Mouse (Mus musculus): Measurements from ENCODE around the gene Spr. TPM values are rescaled to one million over a fixed set of nuclear protein-coding genes. Genes with fewer than 3 reads are reported as not detected.
A peak's percentile ranks its signal among the peaks of the same experiment; 100 is the strongest.

The Spr gene
- 65.7 and 79.7 TPM in 2 replicates for polyA plus RNA-seq (2012; rRNA removed)

GRCm38 (mm10) chr6:85137217-85138035, at the start of gene Spr:
Spr (minus strand) TSS chr6:85137766.
- no peaks in the 10 kb centered on the region for H3K4me1 ChIP-seq (ENCODE audit: control insufficient read depth, insufficient read depth, low read length)
- H3K36me3 ChIP-seq (ENCODE audit: control insufficient read depth, insufficient read depth, low read length), result no peaks in the 10 kb centered on the region
- H3K27me3 ChIP-seq (replicated peaks; ENCODE audit: control insufficient read depth, insufficient read depth, low read length), result no peaks in the 10 kb centered on the region
- peak within 1 kb of the TSS; percentile 92 for H3K4me3 ChIP-seq (ENCODE audit: insufficient read depth, low read depth, low read length)
- peak; percentile 98 for DNase-seq
- under 1% methylated on average over 49 of the region's 49 CpGs for WGBS
- TF ChIP-seq CTCF (conservative IDR thresholded peaks at IDR 0.05; ENCODE audit: insufficient read depth, insufficient read length, low read depth, low read length), result peak; percentile 91
- TF ChIP-seq POLR2A (IDR thresholded peaks at IDR 0.05; ENCODE audit: low read depth, low read length), result peak; percentile 84
- H3K27ac ChIP-seq (ENCODE audit: insufficient read depth, low read depth, low read length), result peak within 1 kb of the TSS; percentile 94

GRCm38 (mm10) chr6:85186744-85187059, 49.1 kb upstream of the Spr start:
- DNase-seq, result no peak
- 0 out of 2 replicates have a peak, but pooled peaks cover 3% of the 10 kb centered on the region for H3K4me1 ChIP-seq (ENCODE audit: control insufficient read depth, insufficient read depth, low read length)
- H3K4me3 ChIP-seq (ENCODE audit: insufficient read depth, low read depth, low read length), result no peak overlapping the region
- H3K27me3 ChIP-seq (replicated peaks; ENCODE audit: control insufficient read depth, insufficient read depth, low read length), result no peaks in the 10 kb centered on the region
- 8% methylated on average over 15 of the region's 15 CpGs for WGBS
- TF ChIP-seq CTCF (conservative IDR thresholded peaks at IDR 0.05; ENCODE audit: insufficient read depth, insufficient read length, low read depth, low read length), result no peak
- TF ChIP-seq POLR2A (IDR thresholded peaks at IDR 0.05; ENCODE audit: low read depth, low read length), result no peak
- no peak overlapping the region for H3K27ac ChIP-seq (ENCODE audit: insufficient read depth, low read depth, low read length)
- H3K36me3 ChIP-seq (ENCODE audit: control insufficient read depth, insufficient read depth, low read length), result no peaks in the 10 kb centered on the region

- peak; percentile 85 for DNase-seq
- Histone ChIP-seq H3K27ac (ENCODE audit: insufficient read depth, low read depth, low read length) (no peak overlapping the region), H3K4me1 (ENCODE audit: control insufficient read depth, insufficient read depth, low read length) (0 out of 2 replicates have a peak, but pooled peaks cover 3% of the 10 kb centered on the region), H3K4me3 (ENCODE audit: insufficient read depth, low read depth, low read length) (peak overlapping the region; percentile 44), H3K27me3 (replicated peaks; ENCODE audit: control insufficient read depth, insufficient read depth, low read length) (no peaks in the 10 kb centered on the region), H3K36me3 (ENCODE audit: control insufficient read depth, insufficient read depth, low read length) (no peaks in the 10 kb centered on the region)
- no peak for TF ChIP-seq POLR2A (IDR thresholded peaks at IDR 0.05; ENCODE audit: low read depth, low read length)
- no peak for TF ChIP-seq CTCF (conservative IDR thresholded peaks at IDR 0.05; ENCODE audit: insufficient read depth, insufficient read length, low read depth, low read length)
- WGBS, result 7% methylated on average over 33 of the region's 33 CpGs
Measured at GRCm38 (mm10) chr6:85186033-85186743, 48.6 kb upstream of the Spr start.

- WGBS, result 77% methylated on average over 3 of the region's 3 CpGs
- Histone ChIP-seq H3K36me3 (ENCODE audit: control insufficient read depth, insufficient read depth, low read length) (no peaks in the 10 kb centered on the region), H3K4me3 (ENCODE audit: insufficient read depth, low read depth, low read length) (no peak overlapping the region), H3K27me3 (replicated peaks; ENCODE audit: control insufficient read depth, insufficient read depth, low read length) (no peaks in the 10 kb centered on the region), H3K4me1 (ENCODE audit: control insufficient read depth, insufficient read depth, low read length) (peaks cover 8% of the 10 kb centered on the region; the same call in 1 of the 2 replicates), H3K27ac (ENCODE audit: insufficient read depth, low read depth, low read length) (no peak overlapping the region)
- TF ChIP-seq POLR2A (IDR thresholded peaks at IDR 0.05; ENCODE audit: low read depth, low read length), result no peak
- no peak for TF ChIP-seq CTCF (conservative IDR thresholded peaks at IDR 0.05; ENCODE audit: insufficient read depth, insufficient read length, low read depth, low read length)
- DNase-seq, result no peak
Measured at GRCm38 (mm10) chr6:85183951-85184350, 46.4 kb upstream of the Spr start.

- no peaks in the 10 kb centered on the region for H3K36me3 ChIP-seq (ENCODE audit: control insufficient read depth, insufficient read depth, low read length)
- H3K27me3 ChIP-seq (replicated peaks; ENCODE audit: control insufficient read depth, insufficient read depth, low read length), result no peaks in the 10 kb centered on the region
- WGBS, result 36% methylated on average over 2 of the region's 2 CpGs
- H3K4me1 ChIP-seq (ENCODE audit: control insufficient read depth, insufficient read depth, low read length), result peaks cover 5% of the 10 kb centered on the region; the same call in 1 of the 2 replicates
- TF ChIP-seq POLR2A (IDR thresholded peaks at IDR 0.05; ENCODE audit: low read depth, low read length) (no peak), CTCF (conservative IDR thresholded peaks at IDR 0.05; ENCODE audit: insufficient read depth, insufficient read length, low read depth, low read length) (no peak)
- peak; percentile 92 for DNase-seq
- no peak overlapping the region for H3K4me3 ChIP-seq (ENCODE audit: insufficient read depth, low read depth, low read length)
- no peak overlapping the region for H3K27ac ChIP-seq (ENCODE audit: insufficient read depth, low read depth, low read length)
Measured at GRCm38 (mm10) chr6:85180036-85180435, 42.5 kb upstream of the Spr start.

GRCm38 (mm10) chr6:85179569-85179968, 42.0 kb upstream of the Spr start:
- TF ChIP-seq POLR2A (IDR thresholded peaks at IDR 0.05; ENCODE audit: low read depth, low read length) (no peak), CTCF (conservative IDR thresholded peaks at IDR 0.05; ENCODE audit: insufficient read depth, insufficient read length, low read depth, low read length) (no peak; the same call in 1 of the 2 replicates)
- peak; percentile 55 for DNase-seq
- no peaks in the 10 kb centered on the region for H3K27me3 ChIP-seq (replicated peaks; ENCODE audit: control insufficient read depth, insufficient read depth, low read length)
- WGBS, result 48% methylated on average over 3 of the region's 3 CpGs
- no peak overlapping the region for H3K27ac ChIP-seq (ENCODE audit: insufficient read depth, low read depth, low read length)
- H3K4me3 ChIP-seq (ENCODE audit: insufficient read depth, low read depth, low read length), result no peak overlapping the region
- peaks cover 5% of the 10 kb centered on the region; the same call in 1 of the 2 replicates for H3K4me1 ChIP-seq (ENCODE audit: control insufficient read depth, insufficient read depth, low read length)
- H3K36me3 ChIP-seq (ENCODE audit: control insufficient read depth, insufficient read depth, low read length), result no peaks in the 10 kb centered on the region

GRCm38 (mm10) chr6:85165440-85165921, 27.9 kb upstream of the Spr start:
- H3K4me3 ChIP-seq (ENCODE audit: insufficient read depth, low read depth, low read length), result no peak overlapping the region
- H3K4me1 ChIP-seq (ENCODE audit: control insufficient read depth, insufficient read depth, low read length), result no peaks in the 10 kb centered on the region
- H3K27ac ChIP-seq (ENCODE audit: insufficient read depth, low read depth, low read length), result no peak overlapping the region
- H3K27me3 ChIP-seq (replicated peaks; ENCODE audit: control insufficient read depth, insufficient read depth, low read length), result no peaks in the 10 kb centered on the region
- no peaks in the 10 kb centered on the region for H3K36me3 ChIP-seq (ENCODE audit: control insufficient read depth, insufficient read depth, low read length)
- TF ChIP-seq POLR2A (IDR thresholded peaks at IDR 0.05; ENCODE audit: low read depth, low read length) (no peak), CTCF (conservative IDR thresholded peaks at IDR 0.05; ENCODE audit: insufficient read depth, insufficient read length, low read depth, low read length) (no peak)
- DNase-seq, result no peak
- 66% methylated on average over 11 of the region's 11 CpGs for WGBS

Measured in kidney, adult 2 months (tissue).